Mouse (Mus musculus) ES-Bruce4 (cell line): Measurements from ENCODE around the gene Slc2a12. TPM values are rescaled to one million over a fixed set of nuclear protein-coding genes. Genes with fewer than 3 reads are reported as not detected.

Source experiments
- H3K27ac ChIP-seq: 2 replicates; pipeline ENCODE4 v1.5.1; 2012; ENCODE audit warnings: low read length, inconsistent platforms; ENCODE audit not compliant: insufficient read depth
- H3K27me3 ChIP-seq: 2 replicates; pipeline ENCODE4 v1.6.1; 2012; ENCODE audit warnings: mild to moderate bottlenecking, low read length, inconsistent platforms; ENCODE audit not compliant: control insufficient read depth, poor library complexity, insufficient read depth, severe bottlenecking
- H3K36me3 ChIP-seq: 2 replicates; pipeline ENCODE4 v1.6.1; 2012; ENCODE audit warnings: inconsistent platforms, mild to moderate bottlenecking, low read length, moderate library complexity; ENCODE audit not compliant: control insufficient read depth, poor library complexity, insufficient read depth, severe bottlenecking
- H3K4me1 ChIP-seq: one replicate; pipeline ENCODE4 v1.8.1; 2011; ENCODE audit warnings: low read length; ENCODE audit not compliant: control insufficient read depth, insufficient read depth
- H3K4me3 ChIP-seq: 2 replicates; pipeline ENCODE4 v1.5.1; 2011; ENCODE audit warnings: low read depth, mild to moderate bottlenecking, low read length
- H3K9ac ChIP-seq: 2 replicates; pipeline ENCODE4 v1.6.1; 2012; ENCODE audit warnings: low read depth, mild to moderate bottlenecking, inconsistent platforms; ENCODE audit not compliant: poor library complexity, severe bottlenecking
- H3K9me3 ChIP-seq: replicated peaks from 2 replicates; pipeline ENCODE4 v1.6.1; 2012; ENCODE audit warnings: mild to moderate bottlenecking, low read length, inconsistent platforms; ENCODE audit not compliant: control insufficient read depth, poor library complexity, insufficient read depth, severe bottlenecking
- CTCF ChIP-seq: IDR thresholded peaks from one replicate; pipeline ENCODE4 v1.8.1; 2011; ENCODE audit warnings: low read depth, low read length
- EP300 ChIP-seq: IDR thresholded peaks from 2 replicates; pipeline ENCODE4 v1.6.1; 2011; ENCODE audit warnings: low read depth, low read length; ENCODE audit not compliant: insufficient read depth
- POLR2A ChIP-seq: IDR thresholded peaks from one replicate; pipeline ENCODE4 v1.8.1; 2011; ENCODE audit warnings: low read length; ENCODE audit not compliant: insufficient read depth
- polyA plus RNA-seq: library from polyadenylated mRNA; stranded (reverse); fragments of >200 nt; gene quantifications from 2 replicates; pipeline ENCODE4 v1.2.4, GENCODE M21; 2011; ENCODE audit warnings: low read depth; ENCODE audit not compliant: missing spikeins, insufficient read depth, insufficient read length

Gene Slc2a12
- polyA plus RNA-seq, 1 experiment: 1.5 TPM

DNA sequence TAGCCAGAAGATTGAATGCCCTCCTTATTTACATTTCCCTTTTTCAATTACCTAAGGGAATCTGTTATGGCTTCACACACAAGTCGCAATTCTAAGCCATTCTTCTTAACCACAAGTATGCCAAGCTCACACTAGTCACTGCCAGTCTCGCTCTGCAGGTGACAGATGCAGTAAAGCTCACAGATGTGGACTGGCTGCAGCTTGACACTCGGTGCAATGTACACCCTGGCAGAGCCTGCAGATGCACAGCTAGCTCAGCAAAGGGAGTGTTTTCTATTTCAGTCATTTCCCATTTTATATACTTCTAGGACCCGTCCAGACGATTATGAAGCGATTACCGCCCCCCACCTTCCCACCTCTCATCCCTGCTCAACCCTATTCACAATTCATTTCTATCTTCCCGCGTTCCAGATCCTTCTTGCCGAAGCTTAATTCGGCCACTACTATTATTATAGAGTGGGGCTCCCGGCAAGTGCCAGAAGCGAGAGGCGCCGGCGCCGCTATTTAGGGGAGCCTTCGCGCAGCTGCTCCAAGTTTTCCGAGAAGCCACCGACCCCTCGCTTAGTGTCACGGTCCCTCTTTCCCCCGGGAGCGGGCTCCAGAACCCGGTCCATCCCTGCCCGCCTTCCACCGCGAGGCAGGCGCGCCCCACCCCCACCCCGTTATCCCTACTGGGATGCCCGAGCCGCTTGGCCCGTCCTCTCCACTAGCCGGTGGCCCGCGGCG, 85.6 kb downstream of the Slc2a12 start:
- Histone ChIP-seq H3K4me3 (peak overlapping the region; percentile 90), H3K27ac (no peak overlapping the region), H3K9me3 (peaks cover 3% of the 10 kb centered on the region; the same call in 1 of the 2 replicates), H3K27me3 (no peaks in the 10 kb centered on the region), H3K9ac (peak overlapping the region; percentile 79), H3K36me3 (no peaks in the 10 kb centered on the region), H3K4me1 (no peaks in the 10 kb centered on the region)
- no peak for TF ChIP-seq POLR2A
- TF ChIP-seq CTCF: no peak
- no peak for TF ChIP-seq EP300

DNA sequence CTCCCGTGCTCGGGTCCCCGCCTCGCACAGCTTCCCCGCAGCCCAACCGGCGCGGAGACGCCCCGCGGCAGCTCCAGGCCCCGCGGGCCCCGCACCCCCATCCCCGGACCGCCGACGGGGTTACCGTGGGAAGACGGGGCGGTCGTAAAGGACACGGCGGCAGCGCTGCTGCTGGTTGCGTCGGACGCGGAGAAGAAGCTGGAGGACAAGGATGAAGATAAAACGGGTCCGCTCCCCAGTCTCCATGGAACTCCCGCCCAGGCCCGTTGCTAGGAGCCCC, 86.1 kb downstream of the Slc2a12 start:
- Histone ChIP-seq H3K4me3 (peak overlapping the region; percentile 90), H3K4me1 (no peaks in the 10 kb centered on the region), H3K36me3 (no peaks in the 10 kb centered on the region), H3K9me3 (peaks cover 3% of the 10 kb centered on the region; the same call in 1 of the 2 replicates), H3K9ac (peak overlapping the region; percentile 79), H3K27ac (no peak overlapping the region), H3K27me3 (no peaks in the 10 kb centered on the region)
- no peak for TF ChIP-seq POLR2A
- no peak for TF ChIP-seq EP300
- TF ChIP-seq CTCF: no peak

DNA sequence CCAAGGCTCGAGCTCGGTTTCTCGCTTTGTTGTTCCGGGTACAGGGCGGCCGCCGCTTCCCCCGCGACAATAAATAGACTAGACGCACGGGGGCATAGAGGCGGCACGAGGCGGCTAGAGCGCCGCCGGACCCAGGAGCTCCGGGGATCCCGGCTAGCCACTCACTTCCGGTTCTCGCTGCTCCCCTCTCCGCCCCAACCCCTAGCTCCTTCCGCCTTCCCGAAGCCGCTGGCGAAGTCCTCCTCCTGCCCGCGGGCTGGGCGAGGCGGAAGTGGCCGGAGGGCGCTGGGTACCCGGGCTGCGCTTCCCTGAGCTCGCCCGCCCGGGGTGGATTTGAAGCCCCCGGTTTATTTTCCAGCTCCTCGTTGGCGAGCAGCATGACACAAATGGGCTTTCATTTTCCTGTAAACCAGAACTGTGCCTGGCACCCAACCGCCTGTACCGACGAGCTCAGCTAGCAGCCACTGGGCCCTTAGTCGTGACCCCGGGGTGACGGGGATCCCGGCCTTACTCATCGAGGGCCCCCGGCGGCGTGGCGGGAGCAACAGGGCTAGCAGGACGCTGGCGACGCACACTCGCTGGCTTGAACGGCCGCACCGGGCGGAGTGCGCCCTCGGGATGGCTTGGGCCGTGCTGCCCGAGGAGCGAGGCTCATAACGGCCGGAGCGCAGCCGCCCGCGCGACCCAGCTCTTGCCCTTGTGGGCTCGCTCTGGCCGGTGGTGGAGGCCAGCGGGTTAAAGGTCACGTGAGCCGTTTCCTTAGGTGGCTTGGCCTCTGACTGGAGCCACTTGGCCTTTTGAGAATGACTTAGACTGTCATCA, 86.7 kb downstream of the Slc2a12 start, which contains the start of gene Tbpl1:
Gene Tbpl1, minus strand, starts transcription at position 667 of the 822 bp plus-strand sequence.
- peak within 1 kb of the TSS; percentile 90 for H3K4me3 ChIP-seq
- peak; percentile 8 for TF ChIP-seq POLR2A
- TF ChIP-seq EP300: no peak
- no peaks in the 10 kb centered on the region for H3K4me1 ChIP-seq
- H3K27ac ChIP-seq: peak within 1 kb of the TSS; percentile 17
- no peaks in the 10 kb centered on the region for H3K36me3 ChIP-seq
- no peaks in the 10 kb centered on the region for H3K27me3 ChIP-seq
- H3K9me3 ChIP-seq: peaks cover 3% of the 10 kb centered on the region; the same call in 1 of the 2 replicates
- H3K9ac ChIP-seq: peak within 1 kb of the TSS; percentile 79

DNA sequence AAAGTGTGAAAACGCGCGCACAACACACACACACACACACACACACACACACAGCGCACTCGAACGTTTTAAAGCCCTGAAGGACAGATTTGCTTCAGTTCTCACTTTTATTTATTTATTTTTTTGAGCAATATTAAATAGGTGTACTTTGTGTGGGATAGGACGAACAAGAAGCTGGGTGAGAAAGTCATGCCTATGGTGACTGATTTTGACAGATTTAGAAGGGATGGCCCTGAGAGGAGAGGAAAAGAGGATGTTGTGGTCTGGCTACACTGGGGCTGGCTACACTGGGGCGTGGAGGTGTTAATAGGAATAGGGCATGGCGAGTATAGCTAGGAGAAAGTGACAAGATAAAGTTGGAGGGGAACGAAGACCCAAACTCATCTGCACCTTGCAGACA, 87.4 kb downstream of the Slc2a12 start:
- no peak overlapping the region for H3K27ac ChIP-seq
- H3K36me3 ChIP-seq: no peaks in the 10 kb centered on the region
- peak overlapping the region; percentile 79 for H3K9ac ChIP-seq
- peaks cover 3% of the 10 kb centered on the region; the same call in 1 of the 2 replicates for H3K9me3 ChIP-seq
- TF ChIP-seq POLR2A (no peak), EP300 (no peak), CTCF (no peak)
- H3K4me1 ChIP-seq: no peaks in the 10 kb centered on the region
- H3K27me3 ChIP-seq: no peaks in the 10 kb centered on the region
- H3K4me3 ChIP-seq: peak overlapping the region; percentile 75

DNA sequence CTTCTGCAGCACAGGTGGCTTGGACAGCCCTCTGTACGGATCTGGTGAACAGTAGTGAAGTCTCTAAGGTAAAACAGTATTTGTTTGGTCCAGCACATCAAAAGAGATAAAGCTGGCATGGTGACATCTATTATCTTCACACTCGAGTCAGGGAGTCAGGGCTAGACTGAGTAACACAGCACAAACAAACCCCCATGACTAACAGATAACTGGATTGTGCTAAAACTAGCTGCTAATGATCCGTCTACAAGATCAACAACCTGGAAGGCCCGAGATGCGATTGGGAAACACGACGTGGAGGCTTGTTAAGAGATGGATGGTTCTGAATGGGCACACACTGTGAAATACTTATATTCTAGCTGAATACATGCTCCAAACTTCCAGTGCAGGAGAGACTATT, 101.1 kb downstream of the Slc2a12 start:
- no peak for TF ChIP-seq POLR2A
- TF ChIP-seq EP300: no peak
- no peak for TF ChIP-seq CTCF
- Histone ChIP-seq H3K9me3 (no peaks in the 10 kb centered on the region), H3K36me3 (no peaks in the 10 kb centered on the region), H3K27me3 (no peaks in the 10 kb centered on the region), H3K27ac (no peak overlapping the region), H3K9ac (no peak overlapping the region), H3K4me3 (no peak overlapping the region), H3K4me1 (no peaks in the 10 kb centered on the region)
